Mouse (Mus musculus) lung, postnatal 0 days (tissue): Measurements from ENCODE around the gene Farp1.

Experiments used
- CTCF ChIP-seq: IDR thresholded peaks from 2 replicates; pipeline ENCODE4 v1.5.1; 2016; ENCODE audit warnings: antibody characterized with exemption, mild to moderate bottlenecking
- EP300 ChIP-seq: IDR thresholded peaks from 2 replicates; pipeline ENCODE4 v1.6.1; 2016; ENCODE audit warnings: antibody characterized with exemption, mild to moderate bottlenecking, control low read depth

- TF ChIP-seq CTCF (no peak), EP300 (no peak)
Observed at GRCm38 (mm10) chr14:121106906-121107305, 71.9 kb downstream of the Farp1 start.
